ENCODE assay signal across 20 mouse cellular contexts in genomic region chrX:36826873-36827272, GRCm38 (mm10).
"Had no signal": no experiment of that assay in that cellular context is flagged by ENCODE, and none has a peak within 500 bp of the region (broad histone marks: within the 10 kb centered on the region; RNA-seq: fewer than 3 reads in every experiment).

No protein-coding gene starts in this region.

- H3K9me3 ChIP-seq: midbrain, embryonic 10.5 days; midbrain, embryonic 12.5 days; neural tube, embryonic 13.5 days; neural tube, embryonic 15.5 days; stomach, embryonic 15.5 days had no signal

- H3K4me2 ChIP-seq: lung, embryonic 14.5 days; midbrain, embryonic 12.5 days; neural tube, embryonic 13.5 days; neural tube, embryonic 15.5 days; stomach, embryonic 15.5 days had no signal

- H3K9ac ChIP-seq: lung, embryonic 14.5 days; midbrain, embryonic 12.5 days; neural tube, embryonic 13.5 days; neural tube, embryonic 15.5 days; stomach, embryonic 15.5 days had no signal

- ATAC-seq: midbrain, embryonic 16.5 days had no signal

- H3K4me3 ChIP-seq: midbrain, embryonic 10.5 days; midbrain, embryonic 12.5 days; myocyte; neural tube, embryonic 13.5 days; neural tube, embryonic 15.5 days; stomach, embryonic 15.5 days had no signal

- H3K36me3 ChIP-seq: midbrain, embryonic 10.5 days; midbrain, embryonic 12.5 days; neural tube, embryonic 13.5 days; neural tube, embryonic 15.5 days; stomach, embryonic 15.5 days had no signal

- H3K4me1 ChIP-seq: midbrain, embryonic 10.5 days; midbrain, embryonic 12.5 days; neural tube, embryonic 13.5 days; neural tube, embryonic 15.5 days; stomach, embryonic 15.5 days had no signal

- H3K27me3 ChIP-seq: midbrain, embryonic 12.5 days; neural tube, embryonic 13.5 days; neural tube, embryonic 15.5 days; stomach, embryonic 15.5 days had no signal

- DNase-seq: lung, adult 18-20 months; lung, embryonic 14.5 days; lung, postnatal 10 days; lung, postnatal 4 days; midbrain, embryonic 14.5 days; retina, postnatal 1 day; right cerebral cortex, adult 18-20 months; right cerebral cortex, postnatal 25 days; right cerebral cortex, postnatal 4 days; thymus, adult 2 months; thymus, postnatal 25 days; thymus, postnatal 4 days had no signal

- H3K27ac ChIP-seq: midbrain, embryonic 10.5 days; midbrain, embryonic 12.5 days; neural tube, embryonic 13.5 days; neural tube, embryonic 15.5 days; stomach, embryonic 15.5 days; stomach, postnatal 0 days had no signal
